9 mouse cellular contexts compared by ENCODE assay signal in the genomic region with DNA sequence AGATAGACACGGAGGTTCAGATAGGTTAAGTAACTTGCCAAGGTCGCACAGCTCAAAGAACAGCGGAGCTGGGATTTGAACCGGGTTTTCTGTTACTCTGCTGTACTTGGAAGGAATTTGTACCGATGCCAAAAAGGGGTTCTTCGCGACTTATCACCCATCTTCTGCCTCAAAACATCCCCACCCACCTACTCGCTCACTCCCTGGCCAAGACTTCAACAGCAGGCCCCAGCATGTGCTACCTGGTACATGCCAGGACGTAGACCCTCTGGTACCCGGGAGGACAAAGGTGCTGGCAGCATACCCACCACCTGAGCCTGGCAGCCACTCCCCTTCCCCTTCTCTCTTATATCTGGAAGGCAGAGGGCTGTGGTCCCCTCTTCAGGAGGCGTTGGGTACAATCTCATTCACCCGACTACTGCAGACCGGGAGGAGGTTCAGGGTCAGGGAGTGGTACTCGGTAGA. TPM values are rescaled to one million over a fixed set of nuclear protein-coding genes. Genes with fewer than 3 reads are reported as not detected.
DNase-seq lines count a peak whose midpoint lies in the region; ATAC-seq and TF ChIP-seq lines count a peak whose summit lies in the region.
"Had no signal": no experiment of that assay in that cellular context is flagged by ENCODE, and none has a peak within 500 bp of the region (broad histone marks: within the 10 kb centered on the region; RNA-seq: fewer than 3 reads in every experiment).

No protein-coding gene starts in this region.

- DNase-seq in heart, adult 11 months: peak; percentile 93
- DNase-seq in heart, postnatal 25 days (ENCODE audit: low spot score): no peak
- DNase-seq in urinary bladder, postnatal 36 days (ENCODE audit: low spot score in 2 of 2): peak; percentile 41 to 60
- no peak for DNase-seq in urinary bladder, postnatal 25 days (ENCODE audit: low spot score)
- DNase-seq in limb, embryonic 14.5 days (ENCODE audit: low spot score): peak; percentile 5
- no peak for DNase-seq in stomach, postnatal 0 days (ENCODE audit: low spot score)
- DNase-seq in left cerebral cortex, postnatal 4 days: no peak
- DNase-seq in layer of hippocampus, adult 18-20 months (ENCODE audit: low spot score in 2 of 2): no peak

- TF ChIP-seq POLR2A in limb, embryonic 14.5 days (IDR thresholded peaks at IDR 0.05; ENCODE audit: borderline replicate concordance, extremely low read depth, insufficient read depth, insufficient read length): no peak

- peak overlapping the region; percentile 78 for H3K4me2 ChIP-seq in limb, embryonic 14.5 days (replicated peaks; ENCODE audit: low read depth, low read length, severe bottlenecking)
- H3K4me2 ChIP-seq in stomach, postnatal 0 days (replicated peaks; ENCODE audit: low read depth): peak overlapping the region; percentile 88

- ATAC-seq in limb, embryonic 14.5 days (ENCODE audit: low FRiP score, low read depth): no peak
- ATAC-seq in stomach, postnatal 0 days (ENCODE audit: low FRiP score, low TSS enrichment): no peak; the same call in 1 of the 2 replicates

- TF ChIP-seq EP300 in stomach, postnatal 0 days (optimal IDR thresholded peaks at IDR 0.05): no peak

- no peaks in the 10 kb centered on the region for H3K36me3 ChIP-seq in limb, embryonic 14.5 days (ENCODE audit: control insufficient read depth, insufficient read depth, low read length)
- no peaks in the 10 kb centered on the region for H3K36me3 ChIP-seq in stomach, postnatal 0 days (ENCODE audit: control insufficient read depth, insufficient read depth, low read length)

- no peaks in the 10 kb centered on the region for H3K27me3 ChIP-seq in limb, embryonic 14.5 days (ENCODE audit: control insufficient read depth, insufficient read depth, low read length)
- no peaks in the 10 kb centered on the region for H3K27me3 ChIP-seq in stomach, postnatal 0 days (ENCODE audit: control insufficient read depth, insufficient read depth, low read length)

- peak overlapping the region; percentile 91 for H3K9ac ChIP-seq in limb, embryonic 14.5 days (ENCODE audit: low read depth, low read length, severe bottlenecking)
- peak overlapping the region; percentile 91 for H3K9ac ChIP-seq in stomach, postnatal 0 days (ENCODE audit: low read length)

- peak overlapping the region; percentile 69 for H3K4me3 ChIP-seq in limb, embryonic 14.5 days (replicated peaks; ENCODE audit: low read length)
- peak overlapping the region; percentile 93 for H3K4me3 ChIP-seq in stomach, postnatal 0 days (ENCODE audit: low read depth, low read length)

- peaks cover 22% of the 10 kb centered on the region for H3K4me1 ChIP-seq in limb, embryonic 14.5 days (ENCODE audit: control insufficient read depth, insufficient read depth, low read length)
- peaks cover 4% of the 10 kb centered on the region for H3K4me1 ChIP-seq in stomach, postnatal 0 days (replicated peaks; ENCODE audit: control insufficient read depth, insufficient read depth)

- TF ChIP-seq CTCF in stomach, postnatal 0 days (IDR thresholded peaks at IDR 0.05; ENCODE audit: low read depth): no peak

- 29% methylated on average over 14 of the region's 14 CpGs for WGBS in limb, embryonic 14.5 days
- 29% methylated on average over 14 of the region's 14 CpGs for WGBS in stomach, postnatal 0 days

- peak overlapping the region; percentile 67; the same call in 1 of the 2 replicates for H3K27ac ChIP-seq in limb, embryonic 14.5 days (replicated peaks; ENCODE audit: low read depth, low read length)
- peak overlapping the region; percentile 90 for H3K27ac ChIP-seq in stomach, postnatal 0 days (replicated peaks)

- intact Hi-C loops in heart, postnatal 25 days (cut with DNase I): no loop called here
- intact Hi-C loops in left cerebral cortex, postnatal 4 days (cut with DNase I): loop anchor here (5.0 kb wide), 1 partner anchor 38 kb away; no protein-coding TSS in a partner anchor

- no peaks in the 10 kb centered on the region for H3K9me3 ChIP-seq in limb, embryonic 14.5 days (ENCODE audit: control insufficient read depth, low read length)
- H3K9me3 ChIP-seq in stomach, postnatal 0 days (ENCODE audit: control insufficient read depth, low read length): no peaks in the 10 kb centered on the region

RNA-seq across cellular contexts. Expression of gene Mrpl14, which starts 1.4 kb away (rescaled TPM):
- 100 to 1,000 TPM; 132 to 139 TPM for total RNA-seq in heart, postnatal 25 days (2021)
- 98.3 and 113 TPM in 2 replicates for polyA plus RNA-seq in limb, embryonic 14.5 days (2012; rRNA removed)
- polyA plus RNA-seq in limb, embryonic 14.5 days (2014; fragmentation: Nextera tagmentation; extraction: Ambion mirVana): 146 and 147 TPM in 2 replicates
- 163 TPM in 2 replicates for polyA plus RNA-seq in stomach, postnatal 0 days (2015; fragmentation: Nextera tagmentation; extraction: Ambion mirVana)
- 10 to 100 TPM; 49.2 to 55.7 TPM for total RNA-seq in left cerebral cortex, postnatal 4 days (2021)
- 10 to 100 TPM; 37.2 to 42.5 TPM for total RNA-seq in layer of hippocampus, adult 18-20 months (2021)

RNA-seq across cellular contexts. Expression of gene Tmem63b, which starts 2.0 kb away (rescaled TPM):
- 10 to 100 TPM; 83.5 to 86.1 TPM for total RNA-seq in heart, postnatal 25 days (2021)
- polyA plus RNA-seq in limb, embryonic 14.5 days (2012; rRNA removed): 90.7 and 113 TPM in 2 replicates
- 24.5 and 28.5 TPM in 2 replicates for polyA plus RNA-seq in limb, embryonic 14.5 days (2014; fragmentation: Nextera tagmentation; extraction: Ambion mirVana)
- polyA plus RNA-seq in stomach, postnatal 0 days (2015; fragmentation: Nextera tagmentation; extraction: Ambion mirVana): 40.9 and 45.0 TPM in 2 replicates
- total RNA-seq in left cerebral cortex, postnatal 4 days (2021): 100 to 1,000 TPM; 272 to 284 TPM
- 100 to 1,000 TPM; 154 to 155 TPM for total RNA-seq in layer of hippocampus, adult 18-20 months (2021)

RNA-seq across cellular contexts. Expression of gene Capn11, which starts 25.6 kb away (rescaled TPM):
- total RNA-seq in heart, postnatal 25 days (2021): not detected
- polyA plus RNA-seq in limb, embryonic 14.5 days (2012; rRNA removed): 0.03 and 0.23 TPM in 2 replicates
- polyA plus RNA-seq in limb, embryonic 14.5 days (2014; fragmentation: Nextera tagmentation; extraction: Ambion mirVana): not detected in 2 replicates
- polyA plus RNA-seq in stomach, postnatal 0 days (2015; fragmentation: Nextera tagmentation; extraction: Ambion mirVana): 0.06 TPM in 2 replicates
- 1 to 10 TPM in 1 of 2 experiments, under 1 TPM in 1; 0.14 to 3.6 TPM for total RNA-seq in left cerebral cortex, postnatal 4 days (2021)
- total RNA-seq in layer of hippocampus, adult 18-20 months (2021): 1 to 10 TPM in 1 of 2 experiments, under 1 TPM in 1; 0.68 to 3.0 TPM

RNA-seq across cellular contexts. Expression of gene 1600014C23Rik, which starts 48.9 kb away (rescaled TPM):
- total RNA-seq in heart, postnatal 25 days (2021): under 1 TPM; 0.55 to 0.75 TPM
- 0.15 TPM in 1 of 2 replicates, not detected in the other for polyA plus RNA-seq in limb, embryonic 14.5 days (2012; rRNA removed)
- polyA plus RNA-seq in limb, embryonic 14.5 days (2014; fragmentation: Nextera tagmentation; extraction: Ambion mirVana): 0.58 TPM in 1 of 2 replicates, not detected in the other
- not detected in 2 replicates for polyA plus RNA-seq in stomach, postnatal 0 days (2015; fragmentation: Nextera tagmentation; extraction: Ambion mirVana)
- not detected for total RNA-seq in left cerebral cortex, postnatal 4 days (2021)
- not detected for total RNA-seq in layer of hippocampus, adult 18-20 months (2021)
- total RNA-seq: layer of hippocampus, postnatal 14 days had no signal

Comparison
In these comparisons a context has a peak if more than half of its experiments do, and no peak if none do; other contexts are left out.
1. DNase-seq: peak in heart, adult 11 months (single experiment), urinary bladder, postnatal 36 days (2 of 2) and limb, embryonic 14.5 days (single experiment); none in heart, postnatal 25 days (single experiment), urinary bladder, postnatal 25 days (single experiment), stomach, postnatal 0 days (single experiment), left cerebral cortex, postnatal 4 days (single experiment) and layer of hippocampus, adult 18-20 months (0 of 2).